Mouse (Mus musculus) left cerebral cortex, postnatal 4 days (tissue): ENCODE measurements at regions not wholly inside any gene's neighbourhood (a gene's known extent, or its start where the extent isn't known, plus 50 kb on each side); places are given as distances from the start of the nearest gene placed in this dataset.
A peak's percentile ranks its signal among the peaks of the same experiment; 100 is the strongest.

Source experiments
- DNase-seq: peaks from one replicate; pipeline ENCODE4 v3.0.0-alpha.2; 2022
- intact Hi-C: fragments of 180-260 bp; cut with DNase I; formaldehyde crosslinking; loops from one replicate; pipeline ENCODE4 v1.15.1; 2025

DNA sequence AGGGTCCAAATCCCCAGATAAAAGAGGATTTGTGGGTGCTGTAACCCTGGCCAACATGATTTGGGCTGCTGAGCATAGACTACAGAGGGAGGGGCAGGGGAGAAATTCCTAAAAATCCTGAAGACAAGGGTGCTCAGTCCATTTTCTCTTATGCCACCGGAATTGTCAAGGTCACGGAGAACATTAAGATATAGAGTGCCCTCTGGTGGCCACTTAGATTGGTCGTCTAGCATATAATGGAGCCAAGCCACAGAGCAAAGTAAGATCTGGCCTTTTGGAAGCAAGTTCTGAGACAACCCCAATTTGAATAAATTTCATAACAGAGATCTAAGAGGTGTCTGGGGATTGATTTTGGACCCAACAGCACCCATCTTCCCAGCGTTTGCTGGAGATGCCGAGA lies 250.0 kb downstream of the Prr32 start:
- intact Hi-C loops: no loop called here
- DNase-seq: peak; percentile 2
